Mouse (Mus musculus): ENCODE measurements around the gene Rad51c.

- no peak for TF ChIP-seq CTCF (IDR thresholded peaks at IDR 0.05; ENCODE audit: low read depth, low read length)
- no peak for TF ChIP-seq POLR2A (IDR thresholded peaks at IDR 0.05; ENCODE audit: insufficient read depth, low read length)
Measured at GRCm38 (mm10) chr11:87359262-87359612, 45.5 kb downstream of the Rad51c start.
